Mouse (Mus musculus): ENCODE results near the gene Tet3.

DNA sequence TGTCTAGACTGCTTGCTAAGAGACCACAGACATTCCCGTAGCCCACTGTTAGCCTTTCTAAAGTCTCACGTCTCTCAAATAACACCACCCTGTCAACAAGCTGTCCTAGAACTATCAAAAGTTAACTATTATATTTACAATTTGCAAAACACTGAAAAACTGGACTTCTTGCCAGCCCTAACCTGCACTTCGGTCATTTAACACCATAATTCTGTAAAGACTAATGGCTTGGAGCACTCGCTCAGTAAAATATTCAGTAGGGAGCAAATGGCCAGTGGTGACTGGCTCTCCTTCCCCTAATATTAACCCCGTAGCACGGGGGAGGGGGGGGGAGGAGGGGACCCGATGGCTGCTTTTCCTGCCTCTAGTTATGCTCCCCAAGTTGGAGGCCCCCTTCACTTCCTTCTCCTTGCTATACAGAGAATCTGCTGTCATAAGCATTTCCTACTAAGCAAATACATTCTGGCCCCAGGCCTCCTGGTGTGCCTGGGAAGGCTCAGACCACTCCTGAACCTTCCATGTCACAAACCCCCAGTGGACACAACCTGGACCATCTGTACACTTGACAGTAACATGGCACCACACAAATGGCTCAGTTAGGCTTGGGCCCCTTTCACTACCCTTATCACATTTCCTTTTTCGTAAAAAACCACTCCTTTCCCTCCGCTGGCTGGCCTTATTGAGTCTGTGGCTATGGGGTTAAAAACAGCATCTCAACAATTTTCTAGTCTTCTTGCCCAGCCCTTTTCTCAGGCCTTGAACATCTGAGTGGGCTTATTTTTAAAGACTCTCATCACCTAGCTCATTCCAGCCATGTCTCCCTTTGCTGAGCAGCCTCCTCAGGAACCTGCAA lies 8.2 kb downstream of the Tet3 start:
- no peak for TF ChIP-seq POLR2A (IDR thresholded peaks at IDR 0.05; ENCODE audit: borderline replicate concordance, low read depth, low read length)
- no peak for TF ChIP-seq CTCF (IDR thresholded peaks at IDR 0.05; ENCODE audit: low read depth, low read length)
